Mouse (Mus musculus) olfactory bulb, adult 2 months (tissue): ENCODE results near the gene Apba3.

Experiments used
- CTCF ChIP-seq: fragments of 200-500 bp; IDR thresholded peaks from 2 replicates; pipeline ENCODE4 v1.5.1; 2012; ENCODE audit warnings: low read depth, mild to moderate bottlenecking, low read length, moderate library complexity; ENCODE audit not compliant: insufficient read depth
- POLR2A ChIP-seq: fragments of 200-500 bp; IDR thresholded peaks from 2 replicates; pipeline ENCODE4 v1.6.1; 2012; ENCODE audit warnings: mild to moderate bottlenecking, low read depth, low read length, moderate library complexity; ENCODE audit not compliant: insufficient read depth

GRCm38 (mm10) chr10:81244146-81244545 lies 22.6 kb upstream of the Apba3 start:
- no peak for TF ChIP-seq POLR2A
- no peak for TF ChIP-seq CTCF
